Comparison of ENCODE assay signal across 28 mouse cellular contexts in the genomic region with DNA sequence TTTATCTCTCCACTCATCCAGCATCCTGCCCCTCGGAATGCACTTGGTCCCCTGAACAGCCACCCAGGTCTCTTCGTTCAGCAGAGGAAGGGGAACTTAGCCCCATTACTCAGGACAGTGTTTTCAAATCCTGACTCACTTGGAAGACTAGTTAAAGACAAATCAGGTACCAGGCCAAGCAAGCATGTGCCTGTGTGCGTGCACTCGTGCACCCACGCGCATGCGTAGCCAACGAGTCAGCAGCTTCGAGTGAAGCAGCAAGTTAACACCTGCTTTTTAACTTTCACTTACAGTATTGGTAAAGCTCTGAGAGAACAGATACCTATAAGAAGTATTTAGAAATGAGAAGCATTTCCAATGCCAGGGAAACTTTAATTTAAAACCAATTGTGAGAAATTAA. TPM values are rescaled to one million over a fixed set of nuclear protein-coding genes. Genes with fewer than 3 reads are reported as not detected.
A peak's percentile ranks its signal among the peaks of the same experiment; 100 is the strongest.
DNase-seq lines count a peak whose midpoint lies in the region; ATAC-seq lines count a peak whose summit lies in the region.
"Had no signal": no experiment of that assay in that cellular context is flagged by ENCODE, and none has a peak within 500 bp of the region (broad histone marks: within the 10 kb centered on the region; RNA-seq: fewer than 3 reads in every experiment).

No protein-coding gene starts in this region.

- H3K9ac ChIP-seq in kidney, embryonic 15.5 days, result no peak overlapping the region
- H3K9ac ChIP-seq in lung, embryonic 15.5 days, result no peak overlapping the region
- no peak overlapping the region for H3K9ac ChIP-seq in forebrain, embryonic 16.5 days (replicated peaks; ENCODE audit: low read depth, low read length)
- H3K9ac ChIP-seq: embryonic facial prominence, embryonic 13.5 days; embryonic facial prominence, embryonic 15.5 days; forebrain, embryonic 12.5 days; forebrain, postnatal 0 days had no signal

- DNase-seq in kidney, postnatal 4 days, result no peak
- no peak for DNase-seq in lung, postnatal 25 days (ENCODE audit: low spot score)
- DNase-seq in 3T3-L1 (ENCODE audit: low read depth, low spot score) (peak; percentile 53), NIH3T3 (ENCODE audit: low read depth) (peak; percentile 60)
- DNase-seq: adrenal gland, adult 2 months; adrenal gland, postnatal 10 days; adrenal gland, postnatal 25 days; B cell, adult 2 months; cerebellum, adult 11 months; cerebellum, adult 18-20 months; cerebellum, adult 8-10 months; cerebellum, adult 9-11 months; cerebellum, postnatal 14 days; cerebellum, postnatal 36 days; embryo, embryonic 11 days; forebrain, postnatal 0 days had no signal

- no peak overlapping the region for H3K4me2 ChIP-seq in kidney, embryonic 15.5 days
- no peak overlapping the region for H3K4me2 ChIP-seq in lung, embryonic 15.5 days
- H3K4me2 ChIP-seq in forebrain, embryonic 16.5 days (ENCODE audit: low read length), result no peak overlapping the region
- H3K4me2 ChIP-seq: embryonic facial prominence, embryonic 13.5 days; embryonic facial prominence, embryonic 15.5 days; forebrain, embryonic 12.5 days had no signal

- 0 out of 2 replicates have a peak overlapping the region, but pooled peaks have one; percentile 9 for H3K27ac ChIP-seq in kidney, embryonic 15.5 days
- H3K27ac ChIP-seq in lung, embryonic 15.5 days, result 0 out of 2 replicates have a peak overlapping the region, but pooled peaks have one; percentile 30
- no peak overlapping the region for H3K27ac ChIP-seq in forebrain, embryonic 16.5 days (ENCODE audit: low read length)
- H3K27ac ChIP-seq: embryonic facial prominence, embryonic 13.5 days; forebrain, embryonic 10.5 days; forebrain, embryonic 12.5 days had no signal

- no peaks in the 10 kb centered on the region for H3K36me3 ChIP-seq in kidney, embryonic 15.5 days
- H3K36me3 ChIP-seq in lung, embryonic 15.5 days, result peaks cover 10% of the 10 kb centered on the region; the same call in 1 of the 2 replicates
- no peaks in the 10 kb centered on the region for H3K36me3 ChIP-seq in forebrain, embryonic 16.5 days (ENCODE audit: control insufficient read depth, insufficient read depth)
- H3K36me3 ChIP-seq: forebrain, embryonic 10.5 days; forebrain, embryonic 12.5 days; G1E had no signal

- H3K4me1 ChIP-seq in kidney, embryonic 15.5 days, result peaks cover 95% of the 10 kb centered on the region
- H3K4me1 ChIP-seq in lung, embryonic 15.5 days, result peaks cover 81% of the 10 kb centered on the region
- peaks cover 12% of the 10 kb centered on the region for H3K4me1 ChIP-seq in forebrain, embryonic 16.5 days (replicated peaks; ENCODE audit: control insufficient read depth, insufficient read depth, low read length)

- 69% methylated on average over 9 of the region's 9 CpGs for WGBS in kidney, embryonic 15.5 days
- WGBS in lung, embryonic 15.5 days, result 82% methylated on average over 9 of the region's 9 CpGs
- 92% methylated on average over 9 of the region's 9 CpGs for WGBS in forebrain, embryonic 16.5 days

- H3K4me3 ChIP-seq in kidney, embryonic 15.5 days (replicated peaks), result no peak overlapping the region
- no peak overlapping the region for H3K4me3 ChIP-seq in lung, embryonic 15.5 days
- H3K4me3 ChIP-seq in forebrain, embryonic 16.5 days (replicated peaks; ENCODE audit: low read length), result no peak overlapping the region
- H3K4me3 ChIP-seq: embryonic facial prominence, embryonic 13.5 days; embryonic facial prominence, embryonic 15.5 days; erythroblast, embryonic 14.5 days; forebrain, embryonic 10.5 days; forebrain, embryonic 12.5 days had no signal

- peaks cover 2% of the 10 kb centered on the region; the same call in 1 of the 2 replicates for H3K27me3 ChIP-seq in kidney, embryonic 15.5 days
- H3K27me3 ChIP-seq in lung, embryonic 15.5 days, result no peaks in the 10 kb centered on the region; the same call in 1 of the 2 replicates
- H3K27me3 ChIP-seq in forebrain, embryonic 16.5 days (replicated peaks; ENCODE audit: control insufficient read depth, insufficient read depth, low read length), result peaks cover 18% of the 10 kb centered on the region
- H3K27me3 ChIP-seq: CH12.LX had no signal

- no peak for ATAC-seq in kidney, embryonic 15.5 days (replicated peaks; ENCODE audit: low FRiP score)
- no peak for ATAC-seq in lung, embryonic 15.5 days (ENCODE audit: borderline replicate concordance, extremely low read depth, low FRiP score, low TSS enrichment)
- ATAC-seq in forebrain, embryonic 16.5 days, result no peak
- ATAC-seq: CD4-positive, CD25-positive, alpha-beta regulatory T cell, adult 4 months; forebrain, embryonic 14.5 days; forebrain, postnatal 0 days had no signal

- no peaks in the 10 kb centered on the region for H3K9me3 ChIP-seq in kidney, embryonic 15.5 days (replicated peaks)
- H3K9me3 ChIP-seq in lung, embryonic 15.5 days, result no peaks in the 10 kb centered on the region
- H3K9me3 ChIP-seq in forebrain, embryonic 16.5 days (ENCODE audit: control insufficient read depth, low read length), result no peaks in the 10 kb centered on the region
- H3K9me3 ChIP-seq: embryonic facial prominence, embryonic 13.5 days; embryonic facial prominence, embryonic 15.5 days; forebrain, embryonic 10.5 days; forebrain, embryonic 12.5 days; G1E had no signal

RNA-seq across cellular contexts. Expression of a gene that starts 8.3 kb away (rescaled TPM):
- polyA plus RNA-seq in kidney, embryonic 15.5 days (2015; fragmentation: Nextera tagmentation; extraction: Ambion mirVana), result 19.6 and 23.5 TPM in 2 replicates
- 21.4 and 21.7 TPM in 2 replicates for polyA plus RNA-seq in lung, embryonic 15.5 days (2015; fragmentation: Nextera tagmentation; extraction: Ambion mirVana)
- 6.3 and 8.0 TPM in 2 replicates for polyA plus RNA-seq in forebrain, embryonic 16.5 days (2015; fragmentation: Nextera tagmentation; extraction: Ambion mirVana)

Comparison
In these comparisons a context has a peak if more than half of its experiments do, and no peak if none do; other contexts are left out.
1. DNase-seq: peak in 3T3-L1 (single experiment) and NIH3T3 (single experiment); none in kidney, postnatal 4 days (0 of 2) and lung, postnatal 25 days (single experiment).